Mouse (Mus musculus) liver, postnatal 0 days (tissue): ENCODE results near the gene Zwilch.

Experiments used
- CTCF ChIP-seq: sonication (generic); IDR thresholded peaks from 2 replicates; pipeline ENCODE4 v1.5.1; 2016; ENCODE audit warnings: antibody characterized with exemption, low read depth
- EP300 ChIP-seq: IDR thresholded peaks from 2 replicates; pipeline ENCODE4 v1.6.1; 2016; ENCODE audit warnings: antibody characterized with exemption, low read depth, mild to moderate bottlenecking

DNA sequence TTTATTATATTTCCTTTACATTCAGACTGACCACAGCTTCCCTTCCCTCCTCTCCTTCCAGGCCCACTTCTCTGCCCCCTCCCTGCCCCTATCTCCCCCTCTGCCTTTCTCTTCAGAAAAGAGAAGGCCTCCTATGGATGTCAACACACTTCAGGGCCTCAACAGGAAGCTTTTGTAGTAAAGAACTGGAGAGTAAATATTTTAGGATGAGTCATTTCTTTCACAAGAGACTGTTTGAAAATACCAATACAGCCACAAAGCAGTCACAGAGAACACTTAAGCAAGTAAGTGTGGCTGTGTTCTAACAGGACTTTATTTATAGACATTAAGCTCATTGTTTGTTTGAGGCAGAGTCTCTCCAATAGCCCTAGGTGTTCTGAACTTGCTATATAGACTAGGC lies 29.4 kb upstream of the Zwilch start:
- TF ChIP-seq EP300, result no peak
- no peak for TF ChIP-seq CTCF
